Mouse (Mus musculus) NIH3T3 (cell line): ENCODE results near the gene Gm5134.
"Not testable (repeated sequence)": the region's sequence is repeated elsewhere in the genome, so short reads cannot be mapped to it uniquely, and the experiment has no call there.

Experiments
- DNase-seq: peaks from one replicate; pipeline ENCODE4 v3.0.0-alpha.2; 2012; ENCODE audit warnings: low read depth

The Gm5134 gene

DNA sequence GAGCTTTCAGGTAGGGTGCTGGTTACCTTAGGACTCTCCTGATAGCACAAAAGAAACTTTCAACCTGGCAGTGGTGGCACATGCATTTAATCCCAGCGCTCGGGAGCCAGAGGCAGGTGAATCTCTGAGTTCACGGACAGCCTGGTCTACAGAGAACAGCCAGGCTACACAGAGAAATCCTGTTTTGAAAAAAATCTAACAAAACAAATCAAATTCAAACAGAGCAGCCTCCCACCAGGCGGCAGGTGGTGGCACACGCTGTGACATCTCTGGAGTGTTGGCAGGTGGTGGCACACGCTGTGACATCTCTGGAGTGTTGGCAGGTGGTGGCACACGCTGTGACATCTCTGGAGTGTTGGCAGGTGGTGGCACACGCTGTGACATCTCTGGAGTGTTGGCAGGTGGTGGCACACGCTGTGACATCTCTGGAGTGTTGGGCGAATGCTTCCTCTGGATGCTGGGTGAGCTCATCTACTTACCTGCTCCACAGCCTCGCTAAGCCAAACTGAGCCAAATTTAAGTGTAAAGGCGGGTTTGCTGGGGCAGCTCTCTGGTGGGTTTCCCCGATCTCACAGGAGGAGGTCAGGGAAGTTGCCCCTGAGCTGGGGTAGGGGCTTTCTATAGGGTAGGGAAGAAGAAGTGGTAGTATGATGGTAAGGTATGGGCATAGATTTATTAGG, 40.4 kb downstream of the Gm5134 start:
- DNase-seq, result not testable (repeated sequence)

DNA sequence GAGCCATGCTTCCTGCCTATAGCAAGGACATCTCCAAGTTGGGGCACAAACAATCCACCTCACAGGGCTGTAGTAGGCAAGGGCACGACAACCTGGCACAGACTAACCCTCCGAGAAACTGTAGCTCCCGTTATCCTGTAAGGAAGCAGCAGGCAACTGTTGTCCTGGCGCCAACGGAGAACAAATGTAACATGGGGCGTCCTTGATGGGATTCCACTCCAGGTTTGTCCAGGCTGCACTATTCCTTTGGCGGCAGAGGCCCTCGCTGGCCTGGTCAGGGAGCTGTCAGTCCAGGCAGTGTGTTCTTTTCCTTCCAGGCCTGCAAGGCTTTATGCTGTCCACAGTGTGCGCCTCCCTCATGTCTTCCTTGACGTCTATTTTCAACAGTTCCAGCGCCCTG, 41.1 kb downstream of the Gm5134 start:
- DNase-seq, result no peak

DNA sequence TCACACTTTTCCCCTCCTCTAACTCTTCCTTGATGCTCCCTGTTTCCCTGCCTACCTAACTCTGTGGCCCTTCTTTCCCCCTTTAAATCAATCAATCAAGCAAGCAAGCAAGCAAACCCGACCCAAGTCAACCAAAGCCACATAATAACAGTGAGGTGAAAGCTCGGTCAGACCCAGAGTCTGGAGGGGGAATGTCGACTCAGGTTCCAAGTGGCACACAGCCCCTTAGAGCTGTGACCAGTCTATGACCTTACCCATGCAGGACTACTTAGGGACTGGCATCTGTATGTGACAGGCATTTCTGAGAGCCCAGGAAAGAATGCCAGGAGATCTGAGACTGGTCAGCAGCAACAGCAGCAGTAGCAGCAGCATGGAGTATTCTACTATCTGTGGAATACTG, 42.0 kb downstream of the Gm5134 start:
- no peak for DNase-seq

DNA sequence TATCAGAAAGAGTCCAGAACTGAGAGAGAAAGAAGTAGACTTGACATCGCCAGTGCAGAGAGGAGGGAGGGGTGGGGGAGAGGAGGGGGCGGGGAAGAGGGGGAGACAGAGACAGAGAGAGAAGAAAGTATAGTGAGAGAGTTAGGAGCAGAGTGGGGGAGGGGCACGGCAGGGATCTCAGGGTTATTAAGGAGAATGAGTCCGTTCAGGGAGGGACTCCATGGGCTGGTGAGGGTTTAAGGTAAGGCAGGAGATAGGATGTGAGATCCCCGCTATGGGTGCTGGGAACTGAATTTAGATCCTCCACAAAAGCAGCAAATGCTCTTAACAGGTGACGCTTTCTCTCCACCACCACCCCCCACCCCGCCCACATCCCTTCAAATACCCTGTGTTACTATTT, 46.8 kb downstream of the Gm5134 start:
- no peak for DNase-seq

DNA sequence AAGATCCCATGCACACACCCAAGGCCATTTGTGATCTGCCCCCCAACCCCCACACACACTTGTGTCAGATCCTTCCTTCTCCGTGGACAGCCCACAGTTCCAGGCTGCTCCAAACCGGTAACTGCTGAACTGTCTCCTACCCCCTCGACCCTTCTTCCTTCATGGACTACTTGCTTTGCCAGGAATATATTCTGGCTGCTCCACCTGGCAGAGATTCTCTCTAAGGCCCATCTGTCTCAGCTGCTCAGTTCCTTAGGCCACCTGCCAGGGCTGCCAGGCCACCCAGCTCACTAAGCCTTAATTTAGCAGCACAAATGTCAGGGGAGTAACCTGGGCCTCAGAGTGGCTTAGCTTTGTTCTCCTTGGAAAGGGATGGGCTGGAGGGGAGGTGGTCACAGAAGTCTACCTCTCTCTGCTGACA, 47.8 kb downstream of the Gm5134 start:
- DNase-seq, result no peak

DNA sequence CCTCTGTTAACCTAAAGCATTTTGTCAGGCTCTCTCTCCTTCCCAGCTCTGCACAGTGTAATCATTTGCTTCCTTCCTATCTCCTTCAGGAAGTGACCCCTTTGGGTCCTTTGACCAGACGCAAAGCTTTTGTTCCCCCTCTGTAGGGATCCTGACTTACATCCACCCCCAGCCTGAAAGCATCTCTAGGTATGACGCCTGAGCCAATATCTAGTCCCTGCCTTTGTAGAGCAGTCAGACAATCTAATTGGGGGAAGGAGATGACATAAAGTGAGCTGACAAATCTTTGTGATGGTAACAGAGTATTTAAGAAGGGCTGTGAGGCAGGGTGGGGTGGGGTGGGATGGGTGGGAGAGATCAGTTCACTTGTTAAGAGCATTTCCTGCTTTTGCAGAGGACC, 48.3 kb downstream of the Gm5134 start:
- DNase-seq, result no peak

DNA sequence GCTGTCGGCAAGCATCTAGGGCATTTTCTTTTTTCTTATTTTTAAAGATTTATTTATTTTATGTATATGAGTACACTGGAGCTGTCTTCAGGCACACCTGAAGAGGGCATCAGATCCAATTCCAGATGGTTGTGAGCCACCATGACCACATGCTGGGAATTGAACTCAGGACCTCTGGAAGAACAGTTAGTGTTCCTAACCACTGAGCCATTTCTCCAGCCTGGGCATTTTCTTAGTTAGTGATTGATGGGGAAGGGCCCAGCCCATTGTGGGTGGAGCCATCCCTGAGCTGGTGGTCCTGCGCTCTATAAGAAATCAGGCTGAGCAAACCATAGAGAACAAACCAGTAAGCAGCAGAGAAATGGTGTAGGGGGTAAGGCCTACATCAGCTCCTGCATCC, 48.9 kb downstream of the Gm5134 start:
- DNase-seq, result no peak

DNA sequence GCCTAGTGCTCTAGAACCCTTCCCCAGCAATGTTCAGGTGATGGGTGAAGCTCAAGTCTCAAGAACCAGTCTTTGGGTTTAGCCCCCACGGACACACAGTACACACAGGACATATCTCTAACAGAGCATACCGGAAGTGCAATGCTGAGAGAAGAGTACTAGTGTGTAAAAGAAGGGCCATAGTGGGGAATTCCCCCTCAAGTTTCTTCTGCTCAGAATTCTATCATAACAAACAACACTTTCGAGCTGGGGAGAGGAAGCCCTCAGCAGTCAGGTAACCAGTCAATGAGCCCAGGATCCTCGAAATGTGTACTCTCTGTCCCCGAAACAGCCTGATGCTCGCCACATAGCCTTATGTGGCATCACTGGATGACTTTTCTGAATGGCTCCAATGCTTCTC, 52.1 kb downstream of the Gm5134 start:
- no peak for DNase-seq

DNA sequence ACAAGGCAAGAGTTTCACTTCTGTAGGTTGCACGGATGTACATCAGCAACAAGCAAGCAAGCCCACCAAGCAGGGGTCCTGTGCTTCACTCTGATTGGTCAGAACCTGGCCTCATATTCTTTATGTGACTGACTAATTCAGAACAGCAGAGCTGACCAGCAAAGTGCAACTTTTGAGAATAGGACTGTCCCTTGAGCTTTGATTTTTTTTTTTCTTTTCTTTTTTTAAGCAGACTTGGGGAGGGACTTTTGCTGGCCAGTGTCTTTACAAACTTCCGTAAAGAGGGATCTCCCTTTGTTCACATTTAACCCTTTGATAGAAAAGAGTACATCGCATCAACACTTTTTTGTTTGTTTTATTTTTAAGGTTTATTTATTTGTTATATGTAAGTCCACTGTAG, 55.5 kb downstream of the Gm5134 start:
- no peak for DNase-seq

DNA sequence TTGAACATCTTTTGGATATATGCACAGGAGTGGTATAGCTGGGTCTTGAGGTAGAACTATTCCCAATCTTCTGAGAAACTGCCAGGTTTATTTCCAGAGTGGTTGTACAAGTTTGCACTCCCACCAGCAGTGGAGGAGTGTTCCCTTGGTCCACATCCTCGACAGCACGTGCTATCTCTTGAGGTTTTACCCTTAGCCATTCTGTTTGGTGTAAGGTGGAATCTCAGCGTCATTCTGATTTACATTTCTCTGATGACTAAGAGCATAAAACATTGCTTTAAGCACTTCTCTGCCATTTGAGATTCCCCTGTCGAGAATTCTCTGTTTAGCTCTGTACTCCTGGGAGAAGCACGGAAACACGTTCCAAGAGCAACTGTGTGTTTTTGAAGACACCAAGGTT, 58.6 kb downstream of the Gm5134 start:
- no peak for DNase-seq

DNA sequence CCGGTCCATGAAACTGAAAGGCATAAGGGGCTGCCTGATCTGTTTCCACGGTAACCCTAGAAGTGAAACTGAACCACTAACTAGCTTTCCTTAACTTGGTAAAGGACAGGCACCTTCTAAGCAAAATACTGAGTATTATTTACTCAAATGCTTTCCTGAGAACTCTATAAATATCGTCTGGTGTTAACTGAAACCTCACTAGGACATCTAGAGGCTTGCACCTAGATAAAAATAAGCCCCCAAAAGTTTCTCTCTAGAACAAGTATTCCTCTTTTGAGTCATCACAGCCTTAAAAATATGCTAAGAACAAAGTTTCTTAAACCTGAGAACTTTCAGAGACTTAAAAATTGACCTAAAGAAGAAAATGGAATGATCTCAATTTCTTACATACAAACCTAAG, 62.6 kb downstream of the Gm5134 start:
- DNase-seq, result no peak

DNA sequence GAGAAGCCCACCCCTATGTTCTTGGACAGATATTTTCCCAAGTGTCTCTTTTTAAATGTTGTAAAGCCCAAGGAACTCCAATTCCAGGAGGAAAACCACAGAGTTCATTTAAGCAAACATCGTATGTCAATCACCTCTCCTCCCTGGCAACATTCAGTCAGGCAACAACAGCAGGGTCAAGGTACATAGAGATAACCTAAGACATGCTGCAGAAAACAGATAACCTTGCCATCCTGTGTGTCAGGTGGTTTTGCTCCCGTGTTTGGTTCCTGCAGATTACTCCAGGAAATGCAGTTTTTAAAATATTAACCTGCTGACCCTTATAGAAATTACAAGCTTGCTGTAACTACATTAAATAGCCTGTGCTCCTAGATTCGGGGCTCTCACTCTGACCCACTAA, 67.4 kb downstream of the Gm5134 start:
- DNase-seq, result no peak

DNA sequence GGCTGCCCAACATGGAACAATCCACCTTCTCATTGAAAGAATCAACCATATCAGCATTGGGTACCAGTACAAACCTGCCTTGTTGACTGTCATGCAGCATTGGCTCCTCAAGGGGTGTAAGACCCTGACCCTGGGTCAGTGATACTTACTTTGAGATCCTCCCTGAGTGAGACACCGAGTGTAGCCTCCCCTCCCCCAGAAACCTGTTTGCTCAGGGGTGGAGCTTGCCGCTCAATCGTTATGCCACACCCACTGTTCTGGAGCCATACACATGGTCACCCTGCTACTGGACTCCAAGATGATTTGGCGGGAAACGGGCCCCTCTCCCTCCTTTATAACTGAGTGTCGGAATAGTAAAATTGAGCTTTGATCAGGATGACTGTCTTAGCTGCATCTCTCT, 69.6 kb downstream of the Gm5134 start:
- no peak for DNase-seq

DNA sequence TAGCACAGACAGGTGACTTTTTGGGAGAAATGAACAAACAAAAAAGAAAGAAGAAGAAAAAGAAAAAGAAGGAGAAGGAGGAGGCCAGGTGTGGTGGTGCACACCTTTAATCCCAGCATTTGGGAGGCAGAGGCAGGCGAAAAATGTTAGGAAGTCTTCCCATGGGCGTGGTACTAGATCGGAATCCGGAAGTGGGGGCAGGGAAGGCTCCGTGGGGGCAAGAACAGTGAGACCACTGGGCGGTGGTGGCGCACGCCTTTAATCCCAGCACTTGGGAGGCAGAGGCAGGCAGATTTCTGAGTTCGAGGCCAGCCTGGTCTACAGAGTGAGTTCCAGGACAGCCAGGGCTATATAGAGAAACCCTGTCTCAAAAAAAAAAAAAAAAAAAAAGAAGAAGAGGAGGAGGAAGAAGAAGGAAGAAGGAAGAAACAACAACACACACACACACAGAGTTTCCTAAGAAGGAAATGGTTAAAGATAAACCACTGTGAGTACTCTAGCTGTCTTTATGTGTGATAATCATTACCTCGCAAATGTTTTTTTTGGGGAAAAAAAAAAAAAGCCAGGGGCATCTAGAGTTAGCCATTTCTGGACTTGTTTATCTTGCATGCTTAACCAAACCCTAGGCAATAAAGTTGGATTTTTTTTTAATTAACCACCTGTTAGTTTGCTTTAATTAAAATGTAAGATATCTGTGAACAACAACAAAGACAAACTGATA, 71.3 kb downstream of the Gm5134 start:
- no peak for DNase-seq

DNA sequence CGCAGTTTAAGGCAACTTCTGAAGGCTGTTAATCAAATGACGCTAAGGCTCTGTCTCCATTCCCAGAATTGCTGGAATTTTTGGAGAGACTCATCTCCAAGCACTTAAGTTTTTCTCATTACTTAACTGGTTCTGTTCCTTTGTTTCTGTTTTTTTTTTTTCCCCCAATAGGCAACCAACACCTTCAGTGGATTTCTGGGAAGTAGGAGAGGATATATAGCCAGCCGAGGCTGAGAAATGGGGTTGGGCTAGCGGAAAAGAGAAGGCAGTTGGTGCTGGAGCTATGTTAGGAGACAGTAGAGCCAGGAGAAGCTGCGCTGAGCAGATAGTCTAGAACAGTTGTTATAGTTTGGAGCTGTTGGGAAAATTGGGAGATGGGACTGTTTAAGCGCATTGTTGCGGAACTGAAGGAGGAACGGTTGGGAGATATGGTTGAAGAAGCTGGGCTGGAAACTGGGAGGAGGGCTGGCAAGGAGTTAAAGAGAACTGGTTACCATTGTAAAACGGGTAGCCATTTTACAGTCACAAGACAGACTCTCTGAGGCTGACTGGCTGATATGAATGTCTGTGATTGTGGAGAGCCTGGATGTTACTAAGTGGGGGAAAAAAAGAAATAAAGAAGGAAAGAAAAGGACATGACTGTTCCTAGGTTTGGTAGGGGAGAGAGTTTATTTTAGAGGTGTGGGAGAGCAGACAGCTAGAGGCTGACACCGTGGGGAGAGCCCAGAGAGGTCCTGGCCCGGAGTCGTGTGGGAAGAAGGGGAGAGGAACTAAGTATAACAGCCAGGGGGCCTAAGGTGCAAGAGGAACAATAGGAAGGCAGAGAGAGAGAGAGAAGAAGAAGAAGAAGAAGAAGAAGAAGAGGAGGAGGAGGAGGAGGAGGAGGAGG, 73.1 kb downstream of the Gm5134 start:
- DNase-seq, result no peak

DNA sequence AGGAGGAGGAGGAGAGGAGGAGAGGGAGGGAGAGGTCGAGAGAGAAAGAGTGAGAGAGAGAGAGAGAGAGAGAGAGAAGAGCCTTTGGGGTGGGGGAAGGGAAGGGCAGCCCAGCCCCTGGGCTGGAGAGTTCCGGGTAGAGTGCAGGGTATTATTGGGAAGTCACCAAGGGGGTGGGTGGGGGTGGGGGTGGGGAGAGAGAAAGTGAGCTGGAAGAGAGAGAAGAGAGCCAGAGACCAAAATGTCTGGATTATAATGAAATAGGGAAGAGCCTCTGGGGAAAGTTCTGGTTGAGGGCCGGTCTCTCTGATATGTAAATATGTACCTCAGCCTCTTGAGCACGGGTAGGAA, 73.7 kb downstream of the Gm5134 start:
- no peak for DNase-seq

DNA sequence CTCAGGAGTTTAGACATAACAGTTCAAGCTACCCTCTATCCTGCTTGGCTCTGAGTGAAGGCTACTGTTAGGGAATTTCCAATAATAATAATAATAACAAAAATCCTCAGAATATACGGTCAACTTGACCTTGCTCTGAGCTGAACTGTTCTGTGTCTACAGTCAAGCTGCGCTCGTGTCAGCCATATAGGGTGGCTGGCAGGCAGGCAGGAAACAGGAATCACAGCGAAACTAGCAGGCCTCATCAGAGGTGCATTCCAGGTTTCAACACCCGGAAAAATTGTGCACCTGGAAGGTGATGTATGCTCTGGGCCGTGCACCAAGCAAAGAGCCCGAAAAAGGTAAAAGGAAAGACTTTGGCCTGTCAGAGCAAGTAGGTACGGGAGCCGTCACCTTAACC, 74.1 kb downstream of the Gm5134 start:
- no peak for DNase-seq

DNA sequence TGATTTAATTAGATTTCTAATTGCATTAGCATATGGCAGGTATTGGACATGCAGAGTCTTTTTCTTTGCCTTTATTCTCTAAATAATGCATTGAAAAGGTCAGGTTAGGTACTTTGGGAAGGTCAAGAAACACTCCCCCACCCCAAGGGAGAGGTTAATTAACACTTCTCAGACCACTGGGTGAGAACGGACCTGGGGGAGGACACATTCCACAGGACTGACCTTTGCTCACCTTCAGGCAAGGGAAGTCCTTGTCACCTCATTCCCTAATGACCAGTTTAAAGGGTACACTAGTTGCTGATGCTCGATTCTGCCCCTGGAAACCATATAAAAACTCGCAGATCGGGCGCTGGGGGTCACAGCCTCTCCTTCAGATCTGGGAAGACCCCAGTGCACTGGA, 75.0 kb downstream of the Gm5134 start:
- DNase-seq, result no peak

DNA sequence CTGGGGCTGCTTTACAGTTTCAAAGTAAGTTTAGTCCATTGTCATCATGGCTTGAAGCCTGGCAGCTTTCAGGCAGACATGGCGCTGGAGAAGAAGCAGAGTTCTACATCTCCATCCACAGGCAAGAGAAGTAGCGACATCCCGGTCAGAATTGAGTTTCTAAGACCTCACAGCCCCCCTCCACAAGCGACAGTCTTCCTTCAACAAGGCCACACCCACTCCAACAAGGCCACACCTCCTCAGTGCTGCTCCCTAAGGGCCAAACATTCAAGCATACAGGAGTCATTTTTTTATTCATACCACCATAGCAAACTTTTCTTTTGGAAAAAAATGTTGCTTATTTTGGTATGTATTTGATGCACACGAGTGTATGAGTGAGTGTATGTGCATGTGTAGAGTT, 76.2 kb downstream of the Gm5134 start:
- DNase-seq, result no peak

DNA sequence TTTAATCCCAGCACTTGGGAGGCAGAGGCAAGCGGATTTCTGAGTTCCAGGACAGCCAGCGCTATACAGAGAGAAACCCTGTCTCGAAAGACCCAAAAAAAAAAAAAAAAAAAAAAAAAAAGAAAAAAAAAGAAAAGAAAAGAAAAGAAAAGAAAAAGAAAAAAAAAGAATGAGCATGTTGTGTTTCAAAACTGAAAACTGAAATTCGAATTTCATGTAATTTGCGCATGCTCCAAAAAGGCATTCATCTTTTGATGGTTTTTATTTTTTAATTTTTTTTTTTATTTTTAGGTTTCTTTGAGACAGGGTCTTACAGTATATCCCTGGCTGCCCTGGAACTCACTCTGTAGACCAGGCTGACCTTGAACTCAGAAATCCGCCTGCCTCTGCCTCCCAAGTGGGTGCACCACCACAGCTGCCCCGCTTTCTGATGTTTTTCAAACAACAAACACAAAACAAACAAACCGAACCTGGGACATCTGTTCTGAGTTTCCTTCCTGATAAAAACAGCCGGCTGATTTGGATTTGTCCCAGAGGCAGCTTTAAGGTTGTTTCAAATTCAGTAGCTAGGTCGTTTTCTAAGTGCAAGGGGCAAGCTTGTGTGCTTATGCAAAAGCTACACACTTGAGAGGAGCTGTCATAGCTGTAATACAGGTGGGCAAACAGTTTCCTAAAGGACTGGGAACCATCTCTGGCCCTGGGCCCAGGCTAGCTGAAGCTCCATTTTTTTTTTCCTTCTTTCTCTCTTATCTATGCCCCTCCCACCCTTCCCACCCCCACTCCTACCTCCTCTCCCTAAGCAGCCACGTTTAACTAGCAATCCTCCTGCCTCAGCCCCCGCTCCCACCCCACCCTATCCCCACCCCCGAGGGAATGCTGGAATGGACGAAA, 77.4 kb downstream of the Gm5134 start:
- no peak for DNase-seq

DNA sequence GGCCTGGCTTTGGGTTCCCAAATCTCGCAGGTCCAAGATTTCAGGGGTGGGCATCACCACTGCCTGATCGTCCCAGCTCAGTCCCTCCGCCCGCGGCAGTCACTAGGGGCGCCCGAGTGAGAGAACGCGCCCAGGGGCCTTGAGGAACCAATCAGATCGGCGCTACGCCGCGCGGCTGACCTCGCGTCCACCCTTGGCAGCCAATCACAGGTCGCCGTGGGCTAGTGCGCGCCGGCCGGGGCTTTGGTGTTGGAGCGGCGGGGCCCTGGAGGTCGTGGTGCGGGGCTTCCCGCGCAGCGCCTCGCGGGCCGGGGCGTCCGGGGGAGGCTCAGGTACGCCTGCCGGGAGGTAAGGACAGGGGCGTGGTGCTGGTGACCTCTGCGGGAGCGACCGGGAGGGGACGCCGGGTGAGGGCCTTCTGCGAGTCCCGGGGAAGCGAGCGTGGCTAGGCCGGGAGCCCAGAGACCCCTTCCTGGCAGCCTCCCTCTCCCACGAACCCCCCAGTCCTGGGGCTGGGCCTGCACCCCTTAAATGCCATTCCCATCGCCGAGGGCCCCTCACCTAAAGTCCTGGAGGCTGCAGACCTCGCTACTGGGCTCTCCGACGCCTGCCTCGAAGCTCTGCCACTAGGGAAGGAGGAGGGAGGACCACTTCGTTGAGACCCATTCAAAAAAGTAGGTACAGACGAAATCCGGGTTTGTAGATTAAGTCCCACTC, 78.2 kb downstream of the Gm5134 start, which contains the start of gene Zfp280b:
Gene Zfp280b (plus strand): TSS at position 249 of the 717 bp plus-strand sequence.
- DNase-seq, result peak; percentile 98
